Mouse (Mus musculus) forebrain, embryonic 13.5 days (tissue): ENCODE results near the gene Foxr1. TPM values are rescaled to one million over a fixed set of nuclear protein-coding genes. Genes with fewer than 3 reads are reported as not detected.
A peak's percentile ranks its signal among the peaks of the same experiment; 100 is the strongest.

Experiments used
- ATAC-seq: fragments of 200-750 bp; cut with Nextera tagmentation; 2 replicates; pipeline ENCODE4 v1.8.0; 2017
- H3K27ac ChIP-seq: fragments of 300-500 bp; sonication (generic); 2 replicates; pipeline ENCODE4 v1.5.1; 2015; ENCODE audit warnings: inconsistent platforms, mild to moderate bottlenecking, moderate library complexity
- H3K27me3 ChIP-seq: fragments of 300-500 bp; sonication (generic); 2 replicates; pipeline ENCODE4 v1.6.1; 2015; ENCODE audit warnings: mild to moderate bottlenecking, inconsistent platforms
- H3K36me3 ChIP-seq: fragments of 300-500 bp; sonication (generic); 2 replicates; pipeline ENCODE4 v1.6.1; 2015; ENCODE audit warnings: mild to moderate bottlenecking, inconsistent platforms; ENCODE audit not compliant: poor library complexity, severe bottlenecking
- H3K4me1 ChIP-seq: fragments of 300-500 bp; sonication (generic); 2 replicates; pipeline ENCODE4 v1.6.1; 2015; ENCODE audit warnings: inconsistent platforms
- H3K4me2 ChIP-seq: fragments of 300-500 bp; sonication (generic); 2 replicates; pipeline ENCODE4 v1.6.1; 2015; ENCODE audit warnings: inconsistent platforms, mild to moderate bottlenecking, moderate library complexity
- H3K4me3 ChIP-seq: fragments of 300-500 bp; sonication (generic); 2 replicates; pipeline ENCODE4 v1.5.1; 2015; ENCODE audit warnings: mild to moderate bottlenecking, inconsistent platforms
- H3K9ac ChIP-seq: fragments of 300-500 bp; sonication (generic); 2 replicates; pipeline ENCODE4 v1.6.1; 2015; ENCODE audit warnings: mild to moderate bottlenecking, inconsistent platforms
- H3K9me3 ChIP-seq: fragments of 300-500 bp; sonication (generic); replicated peaks from 2 replicates; pipeline ENCODE4 v1.6.1; 2016; ENCODE audit warnings: inconsistent platforms
- WGBS: fragments of 180-500 bp; shearing (Covaris S2); methylation state at CpG from one replicate; pipeline ENCODE4 v1.1.7; 2015; 5-methylcytosine and 5-hydroxymethylcytosine counted together
- polyA plus RNA-seq: library from polyadenylated mRNA; unstranded; fragments of >200 nt; fragmentation: Nextera tagmentation; extraction: Ambion mirVana; gene quantifications from 2 replicates; pipeline ENCODE4 v1.2.1, GENCODE M21; 2015

Foxr1 gene
- polyA plus RNA-seq, 1 experiment from 2014 or later = not detected

- no peak for ATAC-seq
- 40% methylated on average over 7 of the region's 7 CpGs for WGBS
- H3K9me3 ChIP-seq = no peaks in the 10 kb centered on the region
- H3K27ac ChIP-seq = peak overlapping the region; percentile 99; the same call in 1 of the 2 replicates
- H3K9ac ChIP-seq = peak overlapping the region; percentile 99
- peak overlapping the region; percentile 99 for H3K4me2 ChIP-seq
- no peaks in the 10 kb centered on the region for H3K27me3 ChIP-seq
- H3K4me3 ChIP-seq = peak overlapping the region; percentile 99
- peaks cover 79% of the 10 kb centered on the region for H3K4me1 ChIP-seq
- H3K36me3 ChIP-seq = no peaks in the 10 kb centered on the region
Measured at GRCm38 (mm10) chr9:44484311-44485104, 43.6 kb upstream of the Foxr1 start.

DNA sequence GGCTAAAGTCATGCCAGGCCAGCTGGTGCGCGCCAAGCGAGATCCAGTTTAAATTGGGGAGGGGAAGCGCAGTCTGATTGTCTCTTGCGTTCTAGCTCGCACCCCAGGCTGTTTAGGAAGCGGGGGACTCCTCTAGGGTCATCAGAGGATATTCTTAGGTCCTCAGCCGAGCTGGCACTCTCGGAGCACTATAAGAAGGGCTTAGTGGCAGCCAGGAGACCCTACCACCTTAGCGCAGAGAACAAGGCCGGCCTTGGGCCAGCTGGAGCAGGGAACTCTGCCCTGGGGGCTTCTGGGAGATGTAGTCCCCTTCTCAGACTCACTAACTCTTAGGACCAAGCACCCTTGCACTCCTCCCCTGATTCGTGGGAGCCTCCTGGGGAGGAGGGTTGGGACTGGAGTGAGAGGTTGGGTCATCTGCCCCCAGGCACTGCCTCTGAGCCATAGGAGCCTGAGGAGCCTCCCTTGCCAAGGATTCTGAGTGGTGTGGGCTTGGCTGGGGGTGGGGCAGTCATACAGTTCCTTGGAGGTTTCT, 42.6 kb upstream of the Foxr1 start:
- 2% methylated on average over 12 of the region's 12 CpGs for WGBS
- peaks cover 70% of the 10 kb centered on the region for H3K4me1 ChIP-seq
- peak; percentile 23; the same call in 1 of the 2 replicates for ATAC-seq

DNA sequence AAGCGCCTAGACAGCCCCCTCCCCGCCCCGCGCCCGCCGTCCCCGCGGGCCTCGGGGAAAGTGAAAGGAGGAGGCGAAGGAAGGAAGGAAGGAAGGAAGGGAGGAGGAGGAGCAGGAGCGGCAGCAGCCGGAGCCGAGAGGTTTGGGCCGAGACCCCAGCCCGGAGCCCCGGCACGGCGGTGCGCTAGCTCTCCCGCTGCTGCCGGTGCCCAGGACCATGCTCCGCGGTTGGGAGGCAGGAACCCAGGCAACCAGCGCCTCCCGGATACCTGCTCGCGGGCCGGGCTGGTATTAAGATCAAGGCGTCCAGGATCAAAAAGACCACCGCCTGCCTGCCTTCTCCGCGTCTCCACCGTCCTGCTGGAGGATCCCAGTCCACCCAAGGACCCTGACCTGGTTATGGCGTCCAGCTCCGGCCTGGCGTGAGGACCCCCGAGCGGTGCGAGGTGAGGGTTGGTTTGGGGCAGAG, 42.1 kb upstream of the Foxr1 start:
- Histone ChIP-seq H3K4me3 (peak overlapping the region; percentile 99), H3K4me1 (peaks cover 66% of the 10 kb centered on the region), H3K9me3 (no peaks in the 10 kb centered on the region), H3K27me3 (no peaks in the 10 kb centered on the region), H3K36me3 (no peaks in the 10 kb centered on the region), H3K4me2 (peak overlapping the region; percentile 99), H3K9ac (peak overlapping the region; percentile 99), H3K27ac (peak overlapping the region; percentile 99)
- ATAC-seq = no peak
- WGBS = 0% methylated on average over 28 of the region's 39 CpGs

More for the DNA sequence above, 42.6 kb upstream of the Foxr1 start:
- H3K4me3 ChIP-seq = peak overlapping the region; percentile 99
- no peaks in the 10 kb centered on the region for H3K36me3 ChIP-seq
- no peaks in the 10 kb centered on the region for H3K27me3 ChIP-seq
- H3K9me3 ChIP-seq = no peaks in the 10 kb centered on the region
- peak overlapping the region; percentile 99 for H3K4me2 ChIP-seq
- peak overlapping the region; percentile 99 for H3K27ac ChIP-seq
- H3K9ac ChIP-seq = peak overlapping the region; percentile 99

GRCm38 (mm10) chr9:44482552-44482951, 41.6 kb upstream of the Foxr1 start, which contains the start of gene Bcl9l:
Gene Bcl9l, plus strand, starts transcription at chr9:44482825.
- WGBS = 0% methylated on average over 21 of the region's 31 CpGs
- Histone ChIP-seq H3K9me3 (no peaks in the 10 kb centered on the region), H3K4me2 (peak within 1 kb of the TSS; percentile 99), H3K27me3 (no peaks in the 10 kb centered on the region), H3K27ac (peak within 1 kb of the TSS; percentile 99), H3K4me3 (peak within 1 kb of the TSS; percentile 99), H3K9ac (peak within 1 kb of the TSS; percentile 99), H3K36me3 (no peaks in the 10 kb centered on the region), H3K4me1 (peaks cover 66% of the 10 kb centered on the region)
- peak; percentile 78 for ATAC-seq

- Histone ChIP-seq H3K4me1 (peaks cover 66% of the 10 kb centered on the region), H3K9me3 (no peaks in the 10 kb centered on the region), H3K36me3 (no peaks in the 10 kb centered on the region), H3K27ac (peak overlapping the region; percentile 99), H3K9ac (peak overlapping the region; percentile 99), H3K27me3 (no peaks in the 10 kb centered on the region), H3K4me2 (peak overlapping the region; percentile 99), H3K4me3 (peak overlapping the region; percentile 99)
- no peak for ATAC-seq
- 6% methylated on average over 3 of the region's 3 CpGs for WGBS
Measured at GRCm38 (mm10) chr9:44482112-44482511, 41.2 kb upstream of the Foxr1 start.

- no peaks in the 10 kb centered on the region for H3K9me3 ChIP-seq
- H3K36me3 ChIP-seq = no peaks in the 10 kb centered on the region
- ATAC-seq = peak; percentile 60
- peak overlapping the region; percentile 72 for H3K4me3 ChIP-seq
- H3K9ac ChIP-seq = peak overlapping the region; percentile 82
- no peaks in the 10 kb centered on the region for H3K27me3 ChIP-seq
- H3K27ac ChIP-seq = peak overlapping the region; percentile 98
- WGBS = under 1% methylated on average over 26 of the region's 26 CpGs
- peak overlapping the region; percentile 93 for H3K4me2 ChIP-seq
- peaks cover 43% of the 10 kb centered on the region for H3K4me1 ChIP-seq
Measured at GRCm38 (mm10) chr9:44479628-44480428, 38.9 kb upstream of the Foxr1 start.

GRCm38 (mm10) chr9:44478959-44479605, 38.1 kb upstream of the Foxr1 start:
- ATAC-seq = peak; percentile 44
- peak overlapping the region; percentile 93 for H3K4me2 ChIP-seq
- H3K9me3 ChIP-seq = no peaks in the 10 kb centered on the region
- peak overlapping the region; percentile 82 for H3K9ac ChIP-seq
- peaks cover 36% of the 10 kb centered on the region for H3K4me1 ChIP-seq
- H3K27ac ChIP-seq = peak overlapping the region; percentile 98
- H3K4me3 ChIP-seq = peak overlapping the region; percentile 72
- no peaks in the 10 kb centered on the region for H3K27me3 ChIP-seq
- under 1% methylated on average over 27 of the region's 29 CpGs for WGBS
- H3K36me3 ChIP-seq = no peaks in the 10 kb centered on the region

DNA sequence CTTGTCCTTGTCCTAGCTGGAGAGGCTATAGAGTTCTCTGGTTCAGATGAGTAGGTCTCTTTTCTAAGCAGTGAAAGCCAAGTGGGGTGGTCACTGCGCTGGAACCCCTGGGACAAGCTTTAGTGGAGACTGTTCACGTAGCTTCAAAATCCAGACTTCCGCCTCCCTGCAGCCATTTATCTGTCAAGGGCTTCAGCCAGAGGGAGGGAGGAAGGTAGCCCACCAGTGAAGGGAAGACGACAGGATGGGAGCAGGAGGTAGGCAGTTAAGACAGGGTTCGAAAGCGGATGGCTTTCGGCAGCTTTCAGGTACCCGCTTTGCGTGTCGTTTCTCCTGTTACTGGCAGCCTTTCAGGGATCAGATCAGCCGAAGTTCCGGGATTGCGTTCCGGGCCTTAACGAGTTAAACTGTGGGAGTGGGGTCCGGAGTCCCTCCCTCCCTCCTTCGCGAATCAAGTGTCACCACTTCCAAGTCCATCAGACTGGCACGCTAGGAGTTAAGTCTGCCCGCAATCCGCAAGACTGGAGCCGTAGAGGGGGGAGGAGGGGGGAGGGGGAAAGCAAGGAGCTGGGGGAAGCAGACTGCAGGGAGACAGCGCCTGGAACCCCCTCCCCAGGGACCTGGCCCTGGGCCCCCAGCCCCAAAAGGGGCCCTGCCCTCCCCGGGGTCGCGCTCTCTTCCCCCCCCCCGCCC, 37.4 kb upstream of the Foxr1 start:
- H3K36me3 ChIP-seq = no peaks in the 10 kb centered on the region
- 0% methylated on average over 23 of the region's 27 CpGs for WGBS
- ATAC-seq = peak; percentile 60
- peak overlapping the region; percentile 82 for H3K9ac ChIP-seq
- no peaks in the 10 kb centered on the region for H3K27me3 ChIP-seq
- H3K9me3 ChIP-seq = no peaks in the 10 kb centered on the region
- H3K4me3 ChIP-seq = peak overlapping the region; percentile 72
- peaks cover 31% of the 10 kb centered on the region for H3K4me1 ChIP-seq
- H3K4me2 ChIP-seq = peak overlapping the region; percentile 93
- peak overlapping the region; percentile 98 for H3K27ac ChIP-seq

DNA sequence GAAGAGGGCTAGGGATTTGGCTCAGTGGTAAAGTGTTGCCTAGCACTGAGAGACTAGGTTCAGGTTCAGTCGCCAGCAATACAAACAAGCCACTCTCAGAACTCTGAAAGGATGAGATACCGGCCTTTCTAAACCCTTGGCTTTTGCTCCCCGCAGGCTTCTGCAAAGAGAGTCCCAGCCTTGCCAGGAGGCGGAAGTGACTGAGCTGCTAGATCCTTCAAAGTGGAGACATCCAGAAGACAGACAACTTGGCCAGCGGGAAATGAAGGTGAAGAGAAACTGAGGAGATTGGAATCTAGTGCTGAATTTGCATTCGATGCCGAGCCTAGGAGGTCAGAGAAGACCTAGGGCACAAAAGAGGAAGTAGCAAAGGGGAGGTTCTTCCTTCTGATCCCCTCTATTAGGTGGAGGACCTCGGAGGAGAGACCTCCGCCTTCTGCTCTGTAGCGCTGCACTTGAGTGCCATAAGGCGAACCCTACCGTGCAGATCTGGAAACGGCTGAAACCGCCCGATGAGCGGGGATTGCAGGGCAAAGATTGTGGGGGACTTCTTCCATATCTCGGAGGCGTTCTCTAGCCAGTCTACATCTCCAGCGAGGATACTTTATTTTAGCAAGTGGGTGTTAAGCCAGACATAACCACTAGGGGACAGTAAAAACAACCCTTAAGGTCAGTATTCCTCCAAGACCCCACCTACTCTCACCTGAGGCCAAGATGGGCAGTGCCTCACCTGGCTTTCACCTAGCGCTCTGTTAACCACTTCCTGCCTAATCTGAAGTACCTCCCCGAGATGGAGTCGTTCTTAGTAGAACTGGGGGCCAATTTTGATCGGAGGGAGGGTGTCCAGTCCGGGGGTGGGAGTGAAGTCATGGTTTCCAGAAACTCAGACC, 36.6 kb upstream of the Foxr1 start:
- Histone ChIP-seq H3K27ac (peak overlapping the region; percentile 98), H3K27me3 (no peaks in the 10 kb centered on the region), H3K4me3 (peak overlapping the region; percentile 72), H3K4me2 (peak overlapping the region; percentile 93), H3K4me1 (peaks cover 31% of the 10 kb centered on the region), H3K9ac (peak overlapping the region; percentile 82), H3K36me3 (no peaks in the 10 kb centered on the region), H3K9me3 (no peaks in the 10 kb centered on the region)
- no peak for ATAC-seq
- WGBS = 5% methylated on average over 24 of the region's 24 CpGs

DNA sequence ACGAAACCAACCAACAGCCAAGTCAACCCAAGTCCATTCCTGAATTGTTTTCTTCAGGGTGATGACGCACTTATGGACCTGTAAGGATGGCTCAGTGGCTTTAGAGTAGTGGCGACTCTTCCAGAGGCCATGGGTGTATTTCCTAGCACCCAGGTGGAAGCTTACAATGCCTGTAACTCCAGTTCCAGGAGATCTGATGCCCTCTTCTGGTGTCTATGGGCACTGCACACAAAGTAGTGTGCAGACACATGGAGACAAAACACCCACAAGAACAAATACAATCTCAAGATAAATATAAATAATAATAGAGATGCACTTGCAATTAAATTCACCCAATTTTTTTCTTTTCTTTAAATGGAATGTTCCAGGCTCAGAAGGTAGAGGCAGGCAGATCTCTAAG, 35.0 kb upstream of the Foxr1 start:
- ATAC-seq = no peak
- Histone ChIP-seq H3K4me3 (no peak overlapping the region), H3K27ac (no peak overlapping the region), H3K36me3 (no peaks in the 10 kb centered on the region), H3K9me3 (no peaks in the 10 kb centered on the region), H3K4me1 (peaks cover 21% of the 10 kb centered on the region), H3K4me2 (no peak overlapping the region), H3K27me3 (no peaks in the 10 kb centered on the region), H3K9ac (no peak overlapping the region)
- WGBS = 91% methylated on average over 3 of the region's 3 CpGs
